Mouse (Mus musculus) layer of hippocampus, adult 2 months (tissue): ENCODE results near the gene Sertad1. TPM values are rescaled to one million over a fixed set of nuclear protein-coding genes. Genes with fewer than 3 reads are reported as not detected.
"Not testable (repeated sequence)": the region's sequence is repeated elsewhere in the genome, so short reads cannot be mapped to it uniquely, and the experiment has no call there.

ENCODE experiments used
- DNase-seq, 2 experiments: peaks; one replicate each; pipeline ENCODE4 v3.0.0; 2022; ENCODE audit warnings: low spot score in 2 of 2
- H3K27ac ChIP-seq: fragments of 200-600 bp; 2 replicates; pipeline ENCODE4 v1.8.1; 2022
- H3K4me3 ChIP-seq: fragments of 200-600 bp; 2 replicates; pipeline ENCODE4 v1.8.1; 2022; ENCODE audit warnings: mild to moderate bottlenecking
- CTCF ChIP-seq: fragments of 200-600 bp; conservative IDR thresholded peaks from 2 replicates; pipeline ENCODE4 v1.8.1; 2022; ENCODE audit warnings: antibody characterized with exemption, mild to moderate bottlenecking, moderate library complexity
- total RNA-seq, 2 experiments: library from RNA; stranded (reverse); gene quantifications; 2 replicates each; pipeline ENCODE4 v1.2.3; 2021

Sertad1 gene
- total RNA-seq, 2 experiments from 2014 or later: 6.3 to 10.8 TPM

- no peak for TF ChIP-seq CTCF
- Histone ChIP-seq H3K27ac (no peak overlapping the region), H3K4me3 (no peak overlapping the region)
- no peak for DNase-seq
Measured at GRCm38 (mm10) chr7:27491856-27492255, 5.1 kb downstream of the Sertad1 start.

- TF ChIP-seq CTCF: no peak
Measured at GRCm38 (mm10) chr7:27493022-27493421, 6.3 kb downstream of the Sertad1 start.

GRCm38 (mm10) chr7:27493450-27493849 is 6.7 kb downstream of the Sertad1 start:
- Histone ChIP-seq H3K27ac (no peak overlapping the region), H3K4me3 (no peak overlapping the region)
- DNase-seq: no peak
- no peak for TF ChIP-seq CTCF

More at GRCm38 (mm10) chr7:27493022-27493421, 6.3 kb downstream of the Sertad1 start:
- H3K27ac ChIP-seq: no peak overlapping the region
- no peak overlapping the region for H3K4me3 ChIP-seq
- DNase-seq: no peak

- H3K4me3 ChIP-seq, H3K27ac ChIP-seq, DNase-seq: not testable (repeated sequence)
Measured at GRCm38 (mm10) chr7:27494659-27495367, 8.1 kb downstream of the Sertad1 start.

- no peak for DNase-seq
- Histone ChIP-seq H3K27ac (no peak within 1 kb of the TSS), H3K4me3 (no peak within 1 kb of the TSS)
- no peak for TF ChIP-seq CTCF
Measured at GRCm38 (mm10) chr7:27499036-27499435, 12.3 kb downstream of the Sertad1 start, which contains the start of gene Prx. Prx (plus strand) TSS chr7:27499324.

- DNase-seq: no peak
- TF ChIP-seq CTCF: no peak
Measured at GRCm38 (mm10) chr7:27501620-27502019, 14.9 kb downstream of the Sertad1 start.

GRCm38 (mm10) chr7:27506765-27507370 is 20.2 kb downstream of the Sertad1 start:
- no peak for DNase-seq
- Histone ChIP-seq H3K27ac (no peak overlapping the region), H3K4me3 (no peak overlapping the region)
- no peak for TF ChIP-seq CTCF

More at GRCm38 (mm10) chr7:27501620-27502019, 14.9 kb downstream of the Sertad1 start:
- Histone ChIP-seq H3K27ac (no peak overlapping the region), H3K4me3 (no peak overlapping the region)

- Histone ChIP-seq H3K4me3 (peak overlapping the region; percentile 63), H3K27ac (peak overlapping the region; percentile 84)
- TF ChIP-seq CTCF: peak; percentile 49; the same call in 1 of the 2 replicates
- DNase-seq: peak; percentile 87 to 91
Measured at GRCm38 (mm10) chr7:27507711-27508647, 21.3 kb downstream of the Sertad1 start.

GRCm38 (mm10) chr7:27508648-27509005 is 21.9 kb downstream of the Sertad1 start:
- Histone ChIP-seq H3K4me3 (peak overlapping the region; percentile 63), H3K27ac (peak overlapping the region; percentile 84; the same call in 1 of the 2 replicates)
- no peak for DNase-seq
- peak; percentile 85 for TF ChIP-seq CTCF

- TF ChIP-seq CTCF: no peak
- no peak overlapping the region for H3K4me3 ChIP-seq
- no peak overlapping the region for H3K27ac ChIP-seq
- DNase-seq: no peak
Measured at GRCm38 (mm10) chr7:27510809-27511208, 24.1 kb downstream of the Sertad1 start.

- Histone ChIP-seq H3K4me3 (no peak overlapping the region), H3K27ac (no peak overlapping the region)
- TF ChIP-seq CTCF: no peak
- DNase-seq: no peak
Measured at GRCm38 (mm10) chr7:27514961-27515360, 28.3 kb downstream of the Sertad1 start.

- no peak for TF ChIP-seq CTCF
- DNase-seq: no peak
- H3K27ac ChIP-seq: no peak overlapping the region
- no peak overlapping the region for H3K4me3 ChIP-seq
Measured at GRCm38 (mm10) chr7:27518314-27518713, 31.6 kb downstream of the Sertad1 start.

GRCm38 (mm10) chr7:27520104-27520503 is 33.4 kb downstream of the Sertad1 start:
- DNase-seq: no peak
- peak; percentile 58 for TF ChIP-seq CTCF
- Histone ChIP-seq H3K4me3 (no peak overlapping the region), H3K27ac (no peak overlapping the region)
